Mouse (Mus musculus) gonadal fat pad, adult 2 months (tissue): ENCODE data around the gene Coq9. TPM values are rescaled to one million over a fixed set of nuclear protein-coding genes. Genes with fewer than 3 reads are reported as not detected.

Experiments used
- DNase-seq: peaks from one replicate; pipeline ENCODE4 v3.0.0-alpha.2; 2012; ENCODE audit warnings: low read depth
- polyA plus RNA-seq: library from polyadenylated mRNA; depleted of rRNA; stranded (reverse); fragments of >200 nt; gene quantifications from 2 replicates; pipeline ENCODE4 v1.2.3, GENCODE M21; 2012; rRNA removed

Coq9 gene
- polyA plus RNA-seq = 129 and 131 TPM in 2 replicates

DNA sequence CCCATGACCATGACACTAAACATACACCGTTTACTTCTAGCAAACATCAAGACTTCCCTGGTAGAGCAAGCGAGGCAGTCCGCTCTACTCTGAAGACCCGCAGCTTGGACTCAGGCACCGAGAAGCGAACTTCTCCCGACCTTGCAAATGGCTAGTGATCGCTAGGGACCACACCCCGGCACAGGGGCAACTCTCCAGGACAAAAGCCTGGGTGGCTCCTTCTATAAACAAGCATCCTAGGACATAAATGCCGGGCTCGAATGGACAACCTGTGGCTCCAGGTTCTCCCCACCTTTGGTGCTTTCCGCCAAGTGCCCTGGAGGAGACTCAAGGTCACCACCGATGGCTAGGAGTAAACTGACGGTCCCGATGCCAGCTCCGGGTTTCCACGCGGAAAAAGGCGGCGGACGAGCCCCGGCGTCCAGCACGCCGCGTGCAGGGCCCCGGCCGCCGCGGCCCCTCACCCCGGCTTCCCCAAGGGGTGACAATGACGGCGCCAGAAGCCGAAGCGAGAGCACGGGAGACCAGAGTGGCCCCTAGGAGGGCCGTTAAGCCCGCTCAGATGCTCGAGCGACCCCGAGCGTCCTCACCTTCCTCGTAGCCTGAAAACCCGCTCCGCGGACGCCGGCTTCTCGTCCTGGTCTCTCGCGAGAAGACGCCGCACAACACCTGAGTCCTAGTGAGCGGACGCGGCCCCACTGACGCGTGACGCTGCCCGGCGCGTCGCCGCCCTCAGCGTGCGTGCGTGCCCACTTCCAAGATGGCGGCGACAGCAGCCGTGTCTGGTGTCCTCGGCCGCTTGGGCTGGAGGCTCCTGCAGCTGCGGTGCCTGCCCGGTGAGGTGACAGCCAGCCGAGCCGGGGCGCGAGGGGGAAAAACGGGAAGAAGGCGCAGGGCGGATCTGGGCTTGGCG is at the start of gene Coq9, which contains the start of gene Ciapin1:
TSS of gene Coq9 (plus strand) at position 660 of the 913 bp plus-strand sequence.
TSS of gene Ciapin1 (minus strand) at position 697 of the 913 bp plus-strand sequence.
- DNase-seq = no peak

DNA sequence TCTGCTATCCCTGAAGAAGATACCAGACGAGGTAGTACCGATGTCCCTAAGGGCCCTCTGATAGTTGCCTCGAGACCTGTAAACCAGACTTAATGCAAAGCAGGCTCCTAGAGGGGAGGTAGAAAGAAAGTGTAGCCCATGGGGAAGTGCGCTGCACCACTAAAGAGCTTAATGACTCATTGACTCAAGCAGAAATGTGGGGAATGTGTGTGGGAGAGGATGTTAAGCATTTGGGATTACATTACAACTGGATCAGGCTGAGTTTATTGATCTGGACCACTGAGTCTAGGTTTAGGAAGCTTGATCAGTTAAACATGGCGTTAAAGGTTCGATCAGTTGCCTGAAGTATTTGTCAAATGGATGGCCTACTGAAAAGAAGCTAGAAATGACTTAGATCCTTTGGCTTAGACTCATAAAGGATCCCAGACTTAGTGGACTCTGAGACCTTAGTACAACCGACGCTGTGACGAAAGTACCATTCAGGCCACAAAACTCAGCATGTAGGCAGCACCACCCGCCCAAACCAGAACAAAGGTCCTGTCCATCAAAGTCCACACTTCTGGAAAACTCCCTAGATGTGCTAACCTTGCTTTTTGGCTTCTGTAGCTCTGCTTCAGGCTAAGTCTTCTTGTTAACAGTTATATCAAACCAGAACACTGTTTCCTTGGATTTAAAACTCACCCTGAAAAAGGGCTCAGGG is 48.7 kb upstream of the Coq9 start:
- no peak for DNase-seq

DNA sequence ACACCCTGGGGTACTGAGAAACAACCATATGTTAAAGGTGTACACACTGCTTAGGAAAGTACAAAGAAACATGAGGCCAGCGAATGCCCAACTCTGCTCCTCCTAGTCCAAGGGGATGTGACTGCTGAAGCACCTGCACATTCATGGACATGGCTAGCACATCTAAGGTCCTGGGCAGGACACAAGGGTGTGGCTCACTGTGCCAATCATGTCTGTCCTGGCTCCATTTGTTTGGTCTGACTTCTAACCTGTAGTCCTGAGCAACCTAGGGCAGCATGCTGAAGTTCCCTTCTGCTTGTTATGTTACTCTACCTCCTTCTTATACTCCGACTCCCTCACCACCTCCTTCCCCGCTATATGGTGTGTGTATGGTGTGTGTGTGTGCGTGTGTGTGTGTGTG is 43.8 kb upstream of the Coq9 start:
- no peak for DNase-seq

DNA sequence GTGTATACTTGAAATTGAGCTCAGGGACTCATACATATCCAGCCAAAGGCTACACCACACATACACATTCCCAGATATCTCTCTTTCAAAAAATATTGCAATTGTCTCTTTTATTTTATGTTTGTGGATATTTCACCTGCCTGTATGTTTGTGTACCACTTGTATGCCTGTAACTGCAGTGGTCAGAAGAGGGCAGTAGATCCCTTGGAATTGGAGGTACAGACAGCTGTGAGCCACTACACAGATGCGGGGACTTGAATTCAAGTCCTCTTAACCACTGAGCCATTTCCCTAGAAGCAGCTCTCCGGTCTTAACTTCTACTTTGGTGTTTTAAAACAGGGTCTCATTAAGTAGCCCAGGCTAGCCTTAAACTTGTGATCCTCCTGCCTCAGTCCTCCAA is 43.3 kb upstream of the Coq9 start:
- no peak for DNase-seq

DNA sequence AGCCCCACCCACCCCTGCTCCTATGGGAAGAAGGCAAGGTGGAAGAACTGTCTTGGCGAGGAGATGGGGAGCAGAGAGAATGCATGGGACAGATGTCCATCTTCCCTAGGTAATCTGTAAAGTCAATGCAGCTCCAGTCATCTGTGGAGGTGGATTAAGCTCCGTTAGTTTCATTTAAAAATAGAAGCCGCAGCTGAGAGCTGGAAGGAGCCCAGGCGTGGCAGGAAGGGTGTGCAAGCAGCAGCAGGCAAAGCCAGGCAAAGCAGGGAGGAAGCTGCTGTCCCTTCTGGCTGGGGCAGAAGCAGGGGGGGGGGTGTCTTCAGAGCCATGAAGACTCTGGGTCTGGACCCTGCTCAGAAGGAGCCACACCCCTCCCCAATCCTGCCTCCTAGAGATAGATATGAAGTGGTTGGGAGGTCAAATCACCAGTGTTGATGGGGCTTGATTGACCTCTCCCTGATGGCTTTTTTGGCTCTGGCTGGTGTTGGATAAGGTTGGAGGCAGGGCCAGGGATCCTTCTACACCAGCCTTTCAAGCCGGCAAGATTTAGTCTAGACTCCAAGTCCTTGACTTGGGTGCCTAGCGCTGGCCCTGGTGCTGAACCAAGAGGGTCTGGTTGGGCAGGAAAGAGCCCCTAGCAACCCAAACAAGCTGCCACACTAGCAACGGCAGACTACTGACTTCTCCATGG is 37.7 kb upstream of the Coq9 start:
- DNase-seq = no peak

DNA sequence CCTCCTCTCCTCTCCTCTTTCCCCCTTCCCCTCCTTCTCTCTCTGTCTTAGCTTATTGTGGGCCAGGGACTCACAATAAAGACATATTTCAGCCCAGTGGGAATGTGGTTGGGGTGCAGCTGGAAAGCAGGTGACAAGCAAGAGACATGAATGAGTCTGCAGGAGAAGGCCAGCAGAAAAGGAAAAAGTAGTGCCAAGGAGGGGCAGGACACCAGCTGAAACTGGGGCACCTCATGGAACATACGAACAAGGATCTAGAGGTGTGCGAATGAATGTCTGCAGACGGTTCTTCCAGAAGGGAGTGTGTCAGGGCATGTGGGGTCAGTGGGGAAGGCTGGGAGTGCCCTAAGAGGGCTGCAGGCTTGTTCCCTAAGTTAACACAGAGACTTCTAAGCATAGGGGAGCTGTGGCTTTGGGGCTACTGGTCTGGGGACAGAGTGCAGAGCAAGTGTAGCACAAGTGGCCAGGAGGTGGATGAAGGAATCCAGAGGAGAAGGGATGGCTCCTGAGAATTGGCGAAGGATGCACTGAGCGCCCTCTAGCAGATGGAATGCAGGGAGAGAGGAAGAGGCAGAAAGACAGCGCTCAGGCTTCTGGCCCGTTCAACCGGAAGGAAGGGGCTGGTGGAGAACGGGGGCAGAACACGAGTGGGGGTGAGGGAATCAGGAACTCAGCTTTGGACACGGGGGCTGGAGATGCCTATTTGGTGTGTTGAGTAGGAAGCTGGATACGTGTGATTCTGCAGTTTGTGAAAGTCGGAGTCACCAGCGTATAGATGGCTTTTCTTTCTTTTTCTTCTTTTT is 36.6 kb upstream of the Coq9 start:
- no peak for DNase-seq

DNA sequence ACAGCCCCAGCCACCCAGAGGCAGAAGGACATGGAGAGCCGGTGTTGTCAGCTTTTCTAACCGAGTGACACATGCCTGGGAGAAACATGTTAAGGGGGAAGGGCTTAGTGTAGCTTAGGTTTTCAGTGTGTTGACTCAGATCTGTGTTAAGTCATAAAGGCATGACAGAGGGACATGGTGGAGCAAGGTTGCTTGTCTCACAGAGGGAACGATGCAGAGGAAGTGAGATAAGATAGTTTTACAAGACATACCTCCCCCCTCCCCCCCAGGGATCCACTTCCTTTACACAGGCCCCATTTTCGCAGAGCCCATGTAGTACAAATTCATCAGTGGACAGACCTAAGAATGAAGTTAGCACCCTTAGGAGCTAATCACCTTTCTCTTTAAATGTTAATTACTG is 35.7 kb upstream of the Coq9 start:
- DNase-seq = no peak

DNA sequence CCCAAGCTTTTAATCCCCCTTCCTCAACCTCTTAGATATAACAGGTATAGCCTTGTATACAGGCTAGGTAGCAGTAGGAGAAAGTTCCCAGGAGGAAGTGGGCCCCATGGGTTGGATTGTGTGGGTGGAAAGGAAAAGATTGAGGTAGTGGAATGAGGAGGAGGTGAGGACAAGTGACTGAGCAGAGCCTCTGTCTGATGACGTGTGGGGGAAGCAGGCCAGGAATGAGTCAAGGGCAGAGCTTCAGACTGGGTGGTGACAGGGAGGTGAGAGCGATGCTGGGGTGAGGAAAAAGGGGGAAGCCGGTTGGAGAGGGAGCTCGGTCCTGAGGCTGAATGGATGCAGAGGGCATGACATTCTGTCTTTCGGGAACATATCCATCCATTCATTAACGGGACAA is 34.6 kb upstream of the Coq9 start:
- no peak for DNase-seq

DNA sequence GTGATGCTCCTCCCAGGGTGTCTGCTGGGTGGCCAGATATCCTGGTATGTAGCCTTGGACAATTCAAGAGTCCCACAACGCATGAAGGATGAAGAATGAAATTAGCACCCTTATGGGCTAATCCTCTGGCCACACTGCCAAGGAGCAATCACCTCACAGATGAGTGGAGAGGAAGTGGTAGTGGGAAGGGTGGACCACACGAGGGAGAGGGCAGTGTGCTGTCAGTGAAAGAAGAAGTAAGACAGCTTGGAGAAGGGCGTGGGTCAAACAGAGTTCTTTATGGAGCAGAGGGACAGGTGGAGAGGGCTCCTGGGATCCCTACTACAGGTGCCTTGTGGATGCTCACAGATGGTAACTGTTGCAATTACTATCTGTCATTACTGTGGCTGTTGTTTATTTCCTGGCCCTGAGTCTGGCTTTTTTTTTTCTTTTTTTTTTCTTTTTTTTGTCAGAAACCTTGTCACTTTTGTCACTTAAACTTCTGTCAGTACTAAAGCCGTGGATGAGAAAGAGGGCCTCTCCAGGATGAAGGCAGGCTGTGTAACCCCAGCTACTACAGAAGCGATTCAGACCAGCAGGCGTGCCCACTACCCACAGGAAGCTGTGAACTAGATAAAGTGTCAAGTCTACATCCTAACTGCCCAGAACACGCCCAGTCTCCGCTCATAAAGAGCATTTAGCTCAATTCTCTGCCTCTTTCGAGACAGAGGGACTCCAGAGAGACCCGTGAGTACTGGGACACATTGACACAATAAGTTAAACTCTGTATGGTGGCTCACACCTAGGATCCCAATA is 33.4 kb upstream of the Coq9 start:
- DNase-seq = no peak

DNA sequence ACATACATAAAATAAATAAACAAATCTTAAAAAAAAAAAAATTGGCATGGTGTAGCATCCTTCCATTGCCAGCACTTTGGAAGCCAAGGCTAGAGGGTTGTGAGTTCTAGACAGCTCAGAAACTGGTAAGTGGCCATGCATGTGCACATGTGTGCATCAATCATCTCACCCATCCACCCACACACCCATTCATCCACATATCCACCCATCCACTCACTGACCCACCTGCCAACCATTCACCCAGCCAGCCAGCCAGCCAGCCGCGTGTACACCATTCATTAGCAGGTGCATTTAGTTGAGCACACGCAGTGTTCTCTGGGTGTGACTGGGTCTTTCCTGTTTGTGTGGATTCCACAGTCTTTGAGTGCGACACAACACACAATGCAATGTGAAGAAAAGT is 32.3 kb upstream of the Coq9 start:
- no peak for DNase-seq

DNA sequence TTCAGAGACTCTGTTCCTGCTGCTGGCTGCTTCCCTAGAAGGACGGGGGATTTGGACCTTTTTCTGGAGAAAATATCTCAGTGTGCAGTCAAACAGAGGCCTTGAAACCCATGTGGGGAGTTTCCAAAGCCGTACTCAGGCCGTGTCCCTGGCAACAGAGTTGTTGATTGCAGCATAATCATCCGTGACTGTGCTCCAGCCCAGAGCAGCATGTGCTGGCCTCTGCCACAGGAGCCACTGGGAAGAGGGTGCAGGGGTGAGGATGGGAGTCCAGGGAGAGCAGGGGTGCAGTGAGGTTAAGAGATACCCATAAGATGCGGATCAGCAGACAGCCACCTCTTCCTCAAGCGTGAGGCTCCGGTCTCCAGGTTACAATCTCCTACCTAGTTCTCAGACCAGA is 30.6 kb upstream of the Coq9 start:
- DNase-seq = no peak

DNA sequence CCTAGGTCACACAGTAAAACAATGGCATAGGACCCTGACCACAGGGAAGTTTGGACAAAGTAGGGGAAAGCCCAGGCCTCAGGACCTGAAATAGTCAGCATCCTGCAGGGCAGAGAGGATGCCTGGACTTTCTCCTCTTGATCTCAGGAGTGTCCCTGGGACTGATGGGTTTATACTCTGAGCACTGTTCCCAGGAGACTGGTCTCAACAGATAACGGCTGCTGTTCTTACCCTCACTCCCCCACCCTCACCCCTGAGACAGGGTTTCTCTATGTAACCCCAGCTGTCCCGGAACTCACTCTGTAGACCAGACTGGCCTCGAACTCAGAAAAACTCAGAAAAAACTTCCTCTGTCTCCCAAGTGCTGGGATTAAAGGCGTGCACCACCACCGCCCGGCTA is 29.7 kb upstream of the Coq9 start:
- DNase-seq = no peak

DNA sequence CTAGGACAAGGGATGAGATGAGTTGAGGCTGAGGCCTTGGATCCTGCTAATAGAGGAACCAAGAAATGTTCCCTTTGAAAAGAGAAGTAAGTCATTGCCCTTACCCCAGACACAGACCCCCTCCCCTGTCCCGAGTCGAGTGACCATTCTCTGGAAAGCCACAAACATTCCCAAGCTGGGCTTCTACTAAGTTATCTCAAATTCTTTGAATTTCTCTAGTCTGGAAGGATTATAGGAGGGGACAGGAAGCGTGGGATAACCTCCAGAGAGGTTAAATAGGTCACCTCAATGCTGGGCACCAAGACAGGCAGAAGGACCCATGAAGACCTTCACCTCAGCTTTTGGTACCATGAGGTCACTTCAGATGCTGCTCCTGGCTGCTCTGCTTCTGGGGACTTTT is 28.0 kb upstream of the Coq9 start, which contains the start of gene Ccl17:
TSS of gene Ccl17 (plus strand) at position 301 of the 400 bp plus-strand sequence.
- DNase-seq = no peak

DNA sequence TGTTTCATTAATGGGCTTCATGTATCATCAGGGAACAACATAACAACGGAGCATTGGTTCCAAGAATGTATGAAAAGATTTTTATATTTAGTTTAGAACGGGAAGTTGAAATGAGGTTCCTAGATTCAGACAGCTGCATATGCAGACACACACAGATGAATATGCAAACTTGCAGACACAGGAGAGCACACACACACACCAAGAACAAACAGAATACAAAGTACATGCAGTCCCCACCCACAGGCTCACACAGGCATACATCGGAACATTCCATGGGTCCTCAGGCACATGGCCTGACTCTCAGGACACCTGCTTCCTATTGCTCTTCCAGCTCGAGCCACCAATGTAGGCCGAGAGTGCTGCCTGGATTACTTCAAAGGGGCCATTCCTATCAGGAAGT is 27.3 kb upstream of the Coq9 start:
- DNase-seq = no peak

DNA sequence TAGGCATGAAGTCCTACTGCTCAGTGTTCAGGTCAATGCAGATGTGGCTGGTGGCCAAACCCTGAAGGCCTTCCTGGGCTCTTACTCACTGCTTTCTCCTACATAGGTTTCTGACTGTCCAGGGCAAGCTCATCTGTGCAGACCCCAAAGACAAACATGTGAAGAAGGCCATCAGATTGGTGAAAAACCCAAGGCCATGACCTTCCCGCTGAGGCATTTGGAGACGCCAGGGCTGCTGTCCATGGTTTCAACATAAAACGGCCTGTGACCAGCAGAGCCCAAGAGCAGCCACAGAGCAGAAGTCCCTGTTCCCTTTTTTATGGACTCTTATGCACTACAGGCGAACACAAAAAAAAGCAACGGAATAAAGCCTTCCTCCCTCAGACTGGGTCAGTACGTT is 26.5 kb upstream of the Coq9 start:
- DNase-seq = no peak

DNA sequence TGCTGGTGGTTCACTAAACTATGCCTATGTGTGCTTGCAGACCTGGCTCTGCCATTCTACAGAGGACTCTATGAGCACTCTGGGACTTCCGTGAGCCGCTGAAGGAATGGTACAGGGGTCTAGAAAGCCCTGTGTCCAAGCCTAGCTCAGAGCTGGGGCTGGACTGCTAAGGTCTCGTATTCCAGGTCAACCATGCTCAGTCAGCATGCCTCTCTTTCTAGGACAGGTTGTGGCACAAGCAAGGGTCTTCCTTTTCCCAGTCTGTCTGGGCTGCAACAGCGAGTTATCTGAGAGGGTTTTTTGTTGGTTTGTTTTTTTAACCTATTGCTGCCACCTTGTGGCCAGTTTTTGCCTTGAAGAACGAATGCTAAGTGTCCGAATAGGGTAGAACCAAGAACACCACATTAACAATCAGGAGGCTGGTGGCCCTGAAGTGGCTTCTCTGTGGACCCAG is 25.4 kb upstream of the Coq9 start:
- DNase-seq = no peak

DNA sequence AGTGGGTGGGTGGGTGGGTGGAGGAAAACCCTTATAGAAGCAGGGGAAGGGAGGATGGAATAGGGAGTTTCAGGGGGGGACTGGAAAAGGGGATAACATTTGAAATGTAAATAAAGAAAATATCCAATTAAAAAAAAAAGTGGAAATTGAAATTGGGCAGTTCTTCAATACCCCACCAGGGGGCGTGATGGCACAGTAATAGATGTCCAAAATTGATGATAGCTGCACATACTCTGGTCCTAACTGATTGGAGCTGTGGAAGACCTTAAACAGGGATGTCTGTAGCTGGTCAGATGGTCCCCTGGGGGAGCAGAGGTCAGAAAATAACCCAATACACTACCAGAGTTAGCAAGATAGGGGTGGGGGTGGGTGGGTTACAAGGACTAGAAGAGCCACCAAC is 23.6 kb upstream of the Coq9 start:
- DNase-seq = no peak

DNA sequence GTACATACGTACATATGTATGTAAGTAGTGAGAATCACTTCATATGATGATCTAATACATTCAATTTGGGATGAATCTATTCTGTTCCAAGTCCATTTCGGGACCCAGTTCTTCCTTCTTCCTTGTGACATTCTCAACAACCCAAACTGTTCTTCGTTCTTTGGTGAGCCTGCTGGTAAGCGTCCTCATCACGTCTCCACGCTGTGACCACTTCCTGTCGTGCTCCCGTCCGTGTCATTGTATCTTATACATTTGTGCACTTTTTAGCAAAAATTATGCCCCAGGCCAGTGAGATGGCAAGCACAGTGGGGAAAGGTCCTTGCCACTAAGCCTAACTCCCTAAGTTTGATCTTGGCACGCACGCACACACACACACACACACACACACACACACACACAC is 20.2 kb upstream of the Coq9 start:
- no peak for DNase-seq

DNA sequence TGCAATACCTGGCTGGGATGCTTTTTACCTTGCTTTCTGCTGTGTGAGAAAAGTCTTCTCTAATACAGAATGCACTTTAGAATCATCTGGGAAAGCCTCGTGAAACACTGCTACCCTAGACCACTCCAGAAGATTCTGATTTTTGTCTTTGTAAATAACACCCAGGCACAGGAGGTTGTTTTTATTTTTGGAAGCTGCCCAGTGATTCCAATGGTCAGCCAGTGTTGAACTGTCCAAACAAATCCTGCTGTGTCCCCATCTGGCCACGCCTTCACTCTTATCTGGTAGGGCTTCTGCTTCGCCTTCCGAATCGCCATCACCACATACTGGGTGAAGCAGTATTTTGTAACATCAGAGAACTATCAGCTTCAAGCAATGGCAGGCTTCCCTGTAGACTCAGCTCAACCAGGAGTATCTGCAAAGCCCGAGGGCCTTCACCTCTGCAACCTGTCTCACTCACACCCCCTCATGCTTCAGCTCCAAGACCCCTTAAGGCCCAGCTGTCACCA is 18.4 kb upstream of the Coq9 start:
- DNase-seq = no peak

DNA sequence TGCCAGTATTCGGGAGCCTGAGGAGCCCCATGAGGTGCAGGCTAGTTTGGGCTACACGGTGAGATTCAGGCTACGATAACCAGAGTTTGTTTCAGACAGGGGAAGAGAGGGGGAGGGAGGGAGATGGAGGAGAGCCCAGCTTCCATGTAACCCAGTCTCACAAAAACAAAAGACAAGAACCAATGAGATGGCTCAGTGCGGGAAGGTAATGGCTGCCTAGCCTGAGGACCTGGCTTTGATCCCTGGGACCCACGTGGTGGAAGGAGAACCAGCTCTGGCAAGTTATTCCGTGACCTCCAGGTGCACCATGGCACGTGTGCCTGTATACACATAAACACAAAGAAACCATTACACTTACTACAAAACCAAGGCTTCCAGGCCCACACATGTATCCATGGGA is 17.6 kb upstream of the Coq9 start:
- DNase-seq = no peak
